Mouse (Mus musculus) kidney, adult 2 months (tissue): ENCODE measurements around the gene Htatip2.

Experiments used
- CTCF ChIP-seq: fragments of 200-500 bp; conservative IDR thresholded peaks from 2 replicates; pipeline ENCODE4 v1.5.1; 2011; ENCODE audit warnings: low read depth, mild to moderate bottlenecking, control low read depth, low read length, moderate library complexity, mixed read lengths; ENCODE audit not compliant: insufficient read depth, insufficient read length
- POLR2A ChIP-seq: fragments of 200-500 bp; IDR thresholded peaks from one replicate; pipeline ENCODE4 v1.6.1; 2011; ENCODE audit warnings: low read depth, low read length, control low read depth

DNA sequence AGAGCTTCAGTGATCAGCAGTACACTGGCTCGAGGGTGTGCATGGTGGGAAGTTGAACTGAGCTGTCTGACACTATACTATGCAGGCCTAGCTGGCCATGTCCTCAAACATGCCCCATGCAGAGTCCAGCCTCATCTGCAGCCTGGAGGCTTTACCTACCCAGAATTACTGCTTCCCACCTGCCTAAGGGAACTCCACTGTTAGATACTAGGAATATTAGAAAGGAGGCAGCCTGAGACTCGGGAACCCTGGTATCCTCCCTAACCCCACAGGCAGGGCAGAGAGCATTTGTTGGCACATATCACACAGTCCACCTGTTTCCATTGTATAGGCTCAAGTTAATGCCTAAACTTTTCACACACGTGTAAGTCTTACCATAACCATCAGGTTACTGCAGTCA is 18.7 kb downstream of the Htatip2 start:
- no peak for TF ChIP-seq POLR2A
- TF ChIP-seq CTCF: no peak
